Mouse (Mus musculus): ENCODE measurements at regions not wholly inside any gene's neighbourhood (a gene's known extent, or its start where the extent isn't known, plus 50 kb on each side); places are given as distances from the start of the nearest gene placed in this dataset.

DNA sequence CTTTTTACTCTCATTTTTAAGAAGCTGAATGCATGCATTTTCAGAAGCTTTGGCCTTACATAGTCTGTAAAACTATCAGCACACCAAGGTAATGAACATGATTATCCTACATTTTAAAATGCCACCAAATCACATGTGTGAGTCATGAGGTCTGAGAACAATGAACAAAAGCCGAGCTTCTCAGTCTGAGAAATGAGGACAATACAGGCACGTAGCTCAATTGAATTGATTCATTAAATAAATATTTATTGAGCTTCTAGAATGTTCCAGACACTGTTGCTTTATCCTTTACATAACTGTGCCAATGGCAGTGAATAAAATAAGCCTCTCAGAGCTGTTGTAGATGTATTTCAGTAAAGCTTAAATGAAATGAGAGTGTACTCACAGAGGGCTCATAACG is 154.0 kb upstream of the Bdnf start:
- TF ChIP-seq CTCF (IDR thresholded peaks at IDR 0.05; ENCODE audit: low read depth) (no peak), EP300 (IDR thresholded peaks at IDR 0.05; ENCODE audit: low read depth) (no peak)
